Mouse (Mus musculus): ENCODE measurements around the gene Ntan1. TPM values are rescaled to one million over a fixed set of nuclear protein-coding genes. Genes with fewer than 3 reads are reported as not detected.

The Ntan1 gene
- polyA plus RNA-seq (2017; shearing (Covaris generic)) = 182 TPM

GRCm38 (mm10) chr16:13818560-13819393 lies at the start of gene Ntan1:
Ntan1 (plus strand) TSS chr16:13818845.

GRCm38 (mm10) chr16:13780353-13781036 lies 38.1 kb upstream of the Ntan1 start, which contains the start of gene Rrn3:
Rrn3 (plus strand) TSS chr16:13780708.

Other genes starting within 250 kb of the Ntan1 start
- gene Parn, start 150.7 kb upstream of the Ntan1 start, polyA plus RNA-seq (2017; shearing (Covaris generic)) = 66.2 TPM
- 83.2 TPM for gene Bfar, start 147.0 kb upstream of the Ntan1 start, polyA plus RNA-seq (2017; shearing (Covaris generic))
- 12.8 TPM for gene 3110001I22Rik, start 146.9 kb upstream of the Ntan1 start, polyA plus RNA-seq (2017; shearing (Covaris generic))
- gene Pla2g10, start 87.9 kb upstream of the Ntan1 start, polyA plus RNA-seq (2017; shearing (Covaris generic)) = 0.38 TPM
- 47.7 TPM for gene Rrn3, start 38.1 kb upstream of the Ntan1 start, polyA plus RNA-seq (2017; shearing (Covaris generic))
- 42.7 TPM for gene Pdxdc1, start 84.3 kb downstream of the Ntan1 start, polyA plus RNA-seq (2017; shearing (Covaris generic))
- 0.67 TPM for gene Mpv17l, start 84.3 kb downstream of the Ntan1 start, polyA plus RNA-seq (2017; shearing (Covaris generic))
- gene 2900011O08Rik, start 167.8 kb downstream of the Ntan1 start, polyA plus RNA-seq (2017; shearing (Covaris generic)) = not detected
- gene Ifitm7, start 168.0 kb downstream of the Ntan1 start, polyA plus RNA-seq (2017; shearing (Covaris generic)) = not detected

Measured in CD4-positive, CD25-positive, alpha-beta regulatory T cell, adult 9 weeks (primary cell).